Mouse (Mus musculus) neural tube, embryonic 15.5 days (tissue): ENCODE results near the gene Adamts2. TPM values are rescaled to one million over a fixed set of nuclear protein-coding genes. Genes with fewer than 3 reads are reported as not detected.

Experiments
- ATAC-seq: fragments of 200-750 bp; cut with Nextera tagmentation; 2 replicates; pipeline ENCODE4 v1.8.0; 2017; ENCODE audit warnings: mild to moderate bottlenecking, moderate TSS enrichment, moderate library complexity; ENCODE audit not compliant: low FRiP score
- H3K27ac ChIP-seq: fragments of 300-500 bp; sonication (generic); replicated peaks from 2 replicates; pipeline ENCODE4 v1.5.1; 2015; ENCODE audit warnings: mild to moderate bottlenecking, inconsistent platforms
- H3K27me3 ChIP-seq: fragments of 300-500 bp; sonication (generic); replicated peaks from 2 replicates; pipeline ENCODE4 v1.6.1; 2015; ENCODE audit warnings: inconsistent platforms
- H3K36me3 ChIP-seq: fragments of 300-500 bp; sonication (generic); 2 replicates; pipeline ENCODE4 v1.6.1; 2015; ENCODE audit warnings: inconsistent platforms
- H3K4me1 ChIP-seq: fragments of 300-500 bp; sonication (generic); 2 replicates; pipeline ENCODE4 v1.6.1; 2015; ENCODE audit warnings: inconsistent platforms
- H3K4me2 ChIP-seq: fragments of 300-500 bp; sonication (generic); 2 replicates; pipeline ENCODE4 v1.6.1; 2015; ENCODE audit warnings: inconsistent platforms, mild to moderate bottlenecking, moderate library complexity
- H3K4me3 ChIP-seq: fragments of 300-500 bp; sonication (generic); replicated peaks from 2 replicates; pipeline ENCODE4 v1.5.1; 2015; ENCODE audit warnings: mild to moderate bottlenecking, inconsistent platforms
- H3K9ac ChIP-seq: fragments of 300-500 bp; sonication (generic); replicated peaks from 2 replicates; pipeline ENCODE4 v1.6.1; 2015; ENCODE audit warnings: mild to moderate bottlenecking, inconsistent platforms
- H3K9me3 ChIP-seq: fragments of 300-500 bp; sonication (generic); replicated peaks from 2 replicates; pipeline ENCODE4 v1.6.1; 2016; ENCODE audit warnings: inconsistent platforms
- WGBS: fragments of 180-500 bp; shearing (Covaris S2); methylation state at CpG from one replicate; pipeline ENCODE4 v1.1.7; 2015; ENCODE audit warnings: mixed read lengths; 5-methylcytosine and 5-hydroxymethylcytosine counted together
- polyA plus RNA-seq: library from polyadenylated mRNA; unstranded; fragments of >200 nt; fragmentation: Nextera tagmentation; extraction: Ambion mirVana; gene quantifications from 2 replicates; pipeline ENCODE4 v1.2.1, GENCODE M21; 2015

The Adamts2 gene
- polyA plus RNA-seq, 1 experiment from 2014 or later: 4.7 TPM

DNA sequence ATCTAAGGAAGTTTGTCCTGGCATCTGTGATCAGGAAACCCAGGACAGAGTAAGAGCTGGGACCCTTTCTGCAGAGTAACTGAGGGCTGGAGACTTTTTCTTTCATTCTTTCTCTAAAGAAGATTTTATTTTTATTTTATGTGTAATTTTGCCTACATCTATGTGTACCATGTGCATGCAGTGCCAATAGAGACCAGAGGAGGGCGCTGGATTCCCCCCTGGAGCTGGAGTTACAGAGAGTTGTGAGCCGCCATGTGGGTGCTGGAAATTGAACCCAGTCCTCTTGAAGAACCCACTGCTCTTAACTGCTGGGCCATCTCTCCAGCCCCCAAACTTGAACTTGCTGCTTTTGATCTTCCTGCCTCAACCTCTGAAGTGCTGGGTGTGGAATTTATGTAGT is 2.7 kb upstream of the Adamts2 start:
- Histone ChIP-seq H3K4me3 (no peak overlapping the region), H3K9me3 (no peaks in the 10 kb centered on the region), H3K9ac (no peak overlapping the region), H3K36me3 (no peaks in the 10 kb centered on the region), H3K4me1 (peaks cover 24% of the 10 kb centered on the region), H3K27ac (no peak overlapping the region), H3K4me2 (no peak overlapping the region), H3K27me3 (peaks cover 45% of the 10 kb centered on the region)
- WGBS: 68% methylated on average over 2 of the region's 2 CpGs
- no peak for ATAC-seq

DNA sequence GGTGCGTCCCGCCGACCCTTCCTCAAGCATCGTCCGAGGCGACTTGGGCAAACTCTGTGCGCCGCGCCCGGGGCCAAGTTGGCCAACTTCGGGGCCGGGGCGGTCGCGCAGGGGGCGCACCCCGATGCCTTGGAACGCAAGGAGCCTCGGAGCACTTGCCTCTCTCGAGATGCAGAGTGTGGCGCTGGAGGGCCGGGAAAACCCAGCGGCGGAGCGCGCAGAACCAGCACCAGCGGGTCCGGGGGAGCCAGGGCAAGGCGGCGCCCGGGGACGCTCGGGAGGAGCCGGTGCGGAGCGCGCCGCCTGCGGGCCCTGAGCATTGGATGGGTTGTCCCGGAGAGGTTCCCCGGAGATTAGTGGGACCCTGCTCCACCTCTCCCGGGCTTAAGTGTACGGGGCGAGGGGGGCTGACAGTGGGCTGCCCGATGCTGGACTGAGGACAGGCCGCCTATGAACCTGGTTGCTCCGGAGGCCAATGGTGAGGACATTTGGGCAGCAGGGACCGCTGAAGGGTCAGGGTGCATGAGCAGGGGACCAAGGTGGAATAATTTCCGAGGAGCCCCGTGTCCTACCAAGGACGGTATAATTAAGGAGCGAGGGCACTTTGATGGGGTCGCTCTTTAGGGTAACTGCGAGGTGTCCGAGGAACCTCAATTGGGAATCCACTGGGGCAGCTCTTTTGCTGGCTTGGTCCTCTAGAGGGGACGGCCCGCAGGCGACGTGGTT is 635 bp downstream of the Adamts2 start:
- Histone ChIP-seq H3K9ac (peak overlapping the region; percentile 61), H3K36me3 (no peaks in the 10 kb centered on the region), H3K4me1 (peaks cover 28% of the 10 kb centered on the region), H3K4me3 (peak overlapping the region; percentile 65), H3K27me3 (peaks cover 67% of the 10 kb centered on the region), H3K27ac (no peak overlapping the region), H3K9me3 (no peaks in the 10 kb centered on the region), H3K4me2 (peak overlapping the region; percentile 100)
- WGBS: 1% methylated on average over 57 of the region's 59 CpGs
- ATAC-seq: peak; percentile 42

DNA sequence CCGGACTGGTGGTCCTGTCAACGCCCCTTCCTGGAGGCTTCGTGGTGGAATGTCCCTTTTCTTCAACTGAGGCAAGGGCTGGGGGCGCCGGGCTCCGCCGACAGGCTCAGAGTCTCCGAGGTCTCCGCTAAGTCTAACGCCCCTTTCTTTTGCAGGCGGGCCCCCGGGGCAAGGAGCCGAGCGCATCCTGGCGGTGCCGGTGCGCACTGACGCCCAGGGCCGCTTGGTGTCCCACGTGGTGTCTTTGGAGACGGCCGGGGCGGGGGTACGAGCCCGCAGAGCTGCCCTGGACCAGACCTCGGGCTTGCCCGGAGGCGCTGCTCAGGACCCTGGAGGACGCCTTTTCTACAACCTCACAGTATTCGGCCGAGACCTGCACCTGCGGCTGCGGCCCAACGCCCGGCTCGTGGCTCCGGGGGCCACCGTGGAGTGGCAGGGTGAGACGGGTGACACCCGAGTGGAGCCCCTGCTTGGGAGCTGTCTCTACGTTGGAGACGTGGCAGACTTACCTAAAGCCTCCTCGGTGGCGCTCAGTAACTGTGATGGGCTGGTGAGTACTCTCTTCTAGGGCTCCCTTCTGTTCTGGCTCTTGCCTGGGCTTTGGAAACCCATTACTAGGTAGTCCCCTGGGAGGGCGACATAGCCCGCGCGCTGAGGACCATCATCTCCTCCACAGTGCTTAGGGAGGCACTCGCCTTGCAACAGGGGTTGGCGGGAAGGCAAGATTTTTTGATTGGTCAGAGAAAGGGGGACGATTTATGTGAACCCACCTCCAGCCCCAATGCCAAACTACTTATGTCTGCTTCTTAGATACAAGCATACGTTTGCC is 1.4 kb downstream of the Adamts2 start:
- ATAC-seq: peak; percentile 42; the same call in 1 of the 2 replicates
- Histone ChIP-seq H3K9me3 (no peaks in the 10 kb centered on the region), H3K4me1 (peaks cover 28% of the 10 kb centered on the region), H3K9ac (peak overlapping the region; percentile 61), H3K27me3 (peaks cover 67% of the 10 kb centered on the region), H3K36me3 (no peaks in the 10 kb centered on the region), H3K4me3 (peak overlapping the region; percentile 65), H3K27ac (no peak overlapping the region), H3K4me2 (peak overlapping the region; percentile 100)
- 2% methylated on average over 52 of the region's 52 CpGs for WGBS

GRCm38 (mm10) chr11:50604371-50604770 is 2.5 kb downstream of the Adamts2 start:
- Histone ChIP-seq H3K4me2 (peak overlapping the region; percentile 100), H3K4me3 (no peak overlapping the region), H3K9me3 (no peaks in the 10 kb centered on the region), H3K27ac (no peak overlapping the region), H3K9ac (no peak overlapping the region), H3K36me3 (no peaks in the 10 kb centered on the region), H3K27me3 (peaks cover 58% of the 10 kb centered on the region), H3K4me1 (peaks cover 28% of the 10 kb centered on the region)
- WGBS: 64% methylated on average over 16 of the region's 16 CpGs
- no peak for ATAC-seq

DNA sequence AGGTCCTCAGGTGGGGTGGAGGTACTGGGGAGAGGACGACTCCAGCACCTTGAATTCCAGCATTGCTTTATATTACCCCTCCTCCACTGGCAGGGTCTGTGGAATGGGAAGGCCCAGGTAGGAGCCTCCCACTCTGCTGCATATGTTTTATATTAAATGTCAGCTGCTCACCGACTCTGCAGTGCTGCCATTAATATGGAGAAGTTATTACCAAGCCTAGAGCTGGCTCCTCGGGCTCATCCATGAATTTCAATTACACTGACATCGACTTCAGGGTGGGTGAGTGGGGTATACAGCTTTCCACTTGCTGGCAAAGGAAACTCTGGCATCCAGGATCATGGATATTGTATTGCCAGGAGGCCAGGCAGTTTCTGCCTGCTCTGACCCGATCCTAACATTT is 9.3 kb downstream of the Adamts2 start:
- peaks cover 10% of the 10 kb centered on the region for H3K4me1 ChIP-seq
- no peaks in the 10 kb centered on the region for H3K9me3 ChIP-seq
- 41% methylated on average over 5 of the region's 5 CpGs for WGBS
- no peak overlapping the region; the same call in 1 of the 2 replicates for H3K27ac ChIP-seq
- 0 out of 2 replicates have a peak, but pooled peaks cover 3% of the 10 kb centered on the region for H3K27me3 ChIP-seq
- H3K4me3 ChIP-seq: no peak overlapping the region
- ATAC-seq: peak; percentile 38; the same call in 1 of the 2 replicates
- H3K9ac ChIP-seq: no peak overlapping the region
- no peak overlapping the region for H3K4me2 ChIP-seq
- no peaks in the 10 kb centered on the region for H3K36me3 ChIP-seq

GRCm38 (mm10) chr11:50617015-50617543 is 15.2 kb downstream of the Adamts2 start:
- no peak overlapping the region for H3K9ac ChIP-seq
- H3K27ac ChIP-seq: no peak overlapping the region
- H3K27me3 ChIP-seq: no peaks in the 10 kb centered on the region
- H3K4me2 ChIP-seq: no peak overlapping the region
- H3K4me1 ChIP-seq: no peaks in the 10 kb centered on the region
- 90% methylated on average over 11 of the region's 11 CpGs for WGBS
- no peaks in the 10 kb centered on the region for H3K36me3 ChIP-seq
- no peak for ATAC-seq
- no peaks in the 10 kb centered on the region for H3K9me3 ChIP-seq
- no peak overlapping the region for H3K4me3 ChIP-seq

DNA sequence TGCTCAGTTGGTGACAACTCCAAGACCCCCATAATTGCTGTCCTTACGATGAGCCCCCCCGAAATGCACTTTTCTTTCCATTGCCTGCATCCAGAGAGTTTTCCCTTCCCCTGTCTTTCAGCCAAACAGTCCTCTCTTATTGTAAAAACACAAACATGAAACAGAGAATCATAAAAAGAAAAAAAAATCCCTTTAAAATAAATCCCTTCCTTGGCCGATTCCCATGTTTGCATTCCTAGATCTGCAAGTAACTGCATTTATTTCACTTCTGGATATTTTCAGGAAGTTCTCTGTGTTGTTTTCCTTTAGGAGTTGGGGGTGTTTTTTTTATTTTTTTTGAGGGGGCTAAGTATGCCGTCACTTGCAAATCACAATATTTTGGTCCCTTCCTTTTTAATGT is 19.0 kb downstream of the Adamts2 start:
- Histone ChIP-seq H3K27me3 (0 out of 2 replicates have a peak, but pooled peaks cover 5% of the 10 kb centered on the region), H3K9me3 (no peaks in the 10 kb centered on the region), H3K4me2 (no peak overlapping the region), H3K36me3 (no peaks in the 10 kb centered on the region), H3K4me1 (peaks cover 9% of the 10 kb centered on the region; the same call in 1 of the 2 replicates), H3K9ac (no peak overlapping the region), H3K27ac (no peak overlapping the region), H3K4me3 (no peak overlapping the region)
- no peak for ATAC-seq
- 88% methylated on average over 4 of the region's 4 CpGs for WGBS

- WGBS: 81% methylated on average over 5 of the region's 5 CpGs
- ATAC-seq: no peak
- Histone ChIP-seq H3K36me3 (no peaks in the 10 kb centered on the region), H3K4me3 (no peak overlapping the region), H3K9ac (no peak overlapping the region), H3K27ac (no peak overlapping the region), H3K9me3 (no peaks in the 10 kb centered on the region), H3K4me1 (peaks cover 9% of the 10 kb centered on the region; the same call in 1 of the 2 replicates), H3K4me2 (no peak overlapping the region), H3K27me3 (0 out of 2 replicates have a peak, but pooled peaks cover 5% of the 10 kb centered on the region)
Measured at GRCm38 (mm10) chr11:50621364-50621763, 19.5 kb downstream of the Adamts2 start.

- Histone ChIP-seq H3K9me3 (no peaks in the 10 kb centered on the region), H3K27ac (no peak overlapping the region), H3K36me3 (no peaks in the 10 kb centered on the region), H3K9ac (no peak overlapping the region), H3K27me3 (0 out of 2 replicates have a peak, but pooled peaks cover 5% of the 10 kb centered on the region), H3K4me2 (no peak overlapping the region), H3K4me1 (peaks cover 9% of the 10 kb centered on the region; the same call in 1 of the 2 replicates), H3K4me3 (no peak overlapping the region)
- WGBS: 50% methylated on average over 15 of the region's 15 CpGs
- no peak for ATAC-seq
Measured at GRCm38 (mm10) chr11:50622238-50622726, 20.4 kb downstream of the Adamts2 start.

GRCm38 (mm10) chr11:50623806-50624205 is 21.9 kb downstream of the Adamts2 start:
- WGBS: 87% methylated on average over 3 of the region's 3 CpGs
- no peak overlapping the region for H3K4me3 ChIP-seq

DNA sequence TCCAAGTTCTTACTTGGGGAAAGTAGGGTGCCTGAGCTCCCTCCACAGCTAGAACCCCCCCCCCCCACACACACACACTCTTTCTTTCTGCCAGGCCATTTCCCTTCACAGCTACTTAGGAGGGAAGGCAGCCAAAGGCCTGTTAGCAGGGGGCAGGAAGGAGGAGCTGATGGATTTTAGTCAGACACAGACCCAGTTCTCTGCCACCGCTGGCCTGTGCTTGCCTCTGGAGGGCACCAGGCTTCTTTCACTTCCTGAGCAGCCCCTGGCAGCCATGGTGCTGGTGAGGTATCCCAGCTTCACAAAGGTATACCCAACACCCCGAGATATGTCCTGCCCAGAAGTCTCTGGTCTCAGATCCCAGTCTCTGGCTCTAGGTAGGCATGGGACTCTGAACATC is 22.4 kb downstream of the Adamts2 start:
- H3K27ac ChIP-seq: no peak overlapping the region
- 0 out of 2 replicates have a peak, but pooled peaks cover 5% of the 10 kb centered on the region for H3K27me3 ChIP-seq
- H3K4me2 ChIP-seq: no peak overlapping the region
- no peak overlapping the region for H3K4me3 ChIP-seq
- H3K4me1 ChIP-seq: peaks cover 13% of the 10 kb centered on the region
- no peaks in the 10 kb centered on the region for H3K9me3 ChIP-seq
- ATAC-seq: no peak
- H3K9ac ChIP-seq: no peak overlapping the region
- no peaks in the 10 kb centered on the region for H3K36me3 ChIP-seq
- 51% methylated on average over 2 of the region's 2 CpGs for WGBS

More at GRCm38 (mm10) chr11:50623806-50624205, 21.9 kb downstream of the Adamts2 start:
- Histone ChIP-seq H3K27me3 (0 out of 2 replicates have a peak, but pooled peaks cover 5% of the 10 kb centered on the region), H3K27ac (no peak overlapping the region), H3K9ac (no peak overlapping the region), H3K4me1 (peaks cover 9% of the 10 kb centered on the region; the same call in 1 of the 2 replicates), H3K9me3 (no peaks in the 10 kb centered on the region), H3K36me3 (no peaks in the 10 kb centered on the region), H3K4me2 (no peak overlapping the region)
- no peak for ATAC-seq
